Mouse (Mus musculus) skeletal muscle tissue, adult 2 months (tissue): ENCODE results near the gene Stk40.

Experiments used
- DNase-seq: peaks from one replicate; pipeline ENCODE4 v3.0.0-alpha.2; 2012; ENCODE audit warnings: low read depth, low spot score

Stk40 gene

GRCm38 (mm10) chr4:126097711-126098253 is 6.0 kb upstream of the Stk40 start:
- DNase-seq, result no peak

GRCm38 (mm10) chr4:126099365-126099764 is 4.4 kb upstream of the Stk40 start:
- no peak for DNase-seq

- no peak for DNase-seq
Measured at GRCm38 (mm10) chr4:126100764-126101163, 3.0 kb upstream of the Stk40 start.

- DNase-seq, result peak; percentile 52
Measured at GRCm38 (mm10) chr4:126102061-126102841, 1.5 kb upstream of the Stk40 start.

GRCm38 (mm10) chr4:126103057-126103581 is 638 bp upstream of the Stk40 start:
- peak; percentile 97 for DNase-seq

GRCm38 (mm10) chr4:126104261-126105075 is 711 bp downstream of the Stk40 start:
- no peak for DNase-seq

- DNase-seq, result no peak
Measured at GRCm38 (mm10) chr4:126105131-126105783, 1.5 kb downstream of the Stk40 start.

- no peak for DNase-seq
Measured at GRCm38 (mm10) chr4:126108061-126108740, 4.4 kb downstream of the Stk40 start.

GRCm38 (mm10) chr4:126109613-126110373 is 6.0 kb downstream of the Stk40 start:
- DNase-seq, result no peak

GRCm38 (mm10) chr4:126110374-126111152 is 6.8 kb downstream of the Stk40 start:
- DNase-seq, result peak; percentile 90

- peak; percentile 59 for DNase-seq
Measured at GRCm38 (mm10) chr4:126111153-126111549, 7.4 kb downstream of the Stk40 start.

GRCm38 (mm10) chr4:126113243-126113642 is 9.5 kb downstream of the Stk40 start:
- DNase-seq, result peak; percentile 82

- peak; percentile 77 for DNase-seq
Measured at GRCm38 (mm10) chr4:126113943-126114342, 10.2 kb downstream of the Stk40 start.

GRCm38 (mm10) chr4:126115411-126115810 is 11.7 kb downstream of the Stk40 start:
- no peak for DNase-seq

GRCm38 (mm10) chr4:126115871-126116521 is 12.2 kb downstream of the Stk40 start:
- DNase-seq, result no peak

GRCm38 (mm10) chr4:126117116-126117515 is 13.4 kb downstream of the Stk40 start:
- no peak for DNase-seq

GRCm38 (mm10) chr4:126118651-126119050 is 14.9 kb downstream of the Stk40 start:
- no peak for DNase-seq

GRCm38 (mm10) chr4:126119051-126119450 is 15.3 kb downstream of the Stk40 start:
- DNase-seq, result no peak

- no peak for DNase-seq
Measured at GRCm38 (mm10) chr4:126120052-126120451, 16.3 kb downstream of the Stk40 start.
